ENCODE assay signal across 28 mouse cellular contexts in genomic region chr8:95799891-95800290, GRCm38 (mm10). TPM values are rescaled to one million over a fixed set of nuclear protein-coding genes. Genes with fewer than 3 reads are reported as not detected.
DNase-seq lines count a peak whose midpoint lies in the region; ATAC-seq and TF ChIP-seq lines count a peak whose summit lies in the region.
"Had no signal": no experiment of that assay in that cellular context is flagged by ENCODE, and none has a peak within 500 bp of the region (broad histone marks: within the 10 kb centered on the region; RNA-seq: fewer than 3 reads in every experiment).

No protein-coding gene starts in this region.

- no peaks in the 10 kb centered on the region for H3K27me3 ChIP-seq in thymus, adult 2 months (ENCODE audit: control insufficient read depth, insufficient read depth, low read length)
- H3K27me3 ChIP-seq in ES-Bruce4 (ENCODE audit: control insufficient read depth, insufficient read depth, low read length, poor library complexity, severe bottlenecking) = no peaks in the 10 kb centered on the region
- no peaks in the 10 kb centered on the region for H3K27me3 ChIP-seq in kidney, adult 2 months (replicated peaks; ENCODE audit: control insufficient read depth, insufficient read depth, low read length)
- H3K27me3 ChIP-seq: forebrain, embryonic 13.5 days; heart, embryonic 12.5 days; hindbrain, embryonic 12.5 days; kidney, embryonic 15.5 days; liver, embryonic 12.5 days; midbrain, embryonic 15.5 days; neural tube, embryonic 15.5 days had no signal

- no peaks in the 10 kb centered on the region for H3K36me3 ChIP-seq in thymus, adult 2 months (ENCODE audit: control insufficient read depth, insufficient read depth, low read length)
- peaks cover 52% of the 10 kb centered on the region for H3K36me3 ChIP-seq in ES-Bruce4 (ENCODE audit: control insufficient read depth, insufficient read depth, low read length, poor library complexity, severe bottlenecking)
- H3K36me3 ChIP-seq in kidney, adult 2 months (ENCODE audit: control insufficient read depth, insufficient read depth, low read length) = no peaks in the 10 kb centered on the region
- H3K36me3 ChIP-seq: midbrain, embryonic 15.5 days had no signal

- intact Hi-C loops in heart, postnatal 36 days (cut with DNase I) = no loop called here

- H3K9ac ChIP-seq in ES-Bruce4 (ENCODE audit: low read depth, poor library complexity, severe bottlenecking) = no peak overlapping the region
- H3K9ac ChIP-seq: forebrain, embryonic 13.5 days; heart, embryonic 12.5 days; hindbrain, embryonic 12.5 days; kidney, embryonic 15.5 days; liver, embryonic 12.5 days; liver, postnatal 0 days; midbrain, embryonic 15.5 days; neural tube, embryonic 15.5 days had no signal

- WGBS in thymus, adult 2 months = 57% methylated on average over 1 of the region's 1 CpGs
- 69% methylated on average over 1 of the region's 1 CpGs for WGBS in kidney, adult 2 months

- TF ChIP-seq EP300 in ES-Bruce4 (IDR thresholded peaks at IDR 0.05; ENCODE audit: insufficient read depth, low read depth, low read length) = no peak

- H3K4me3 ChIP-seq in thymus, adult 2 months (ENCODE audit: control insufficient read depth, insufficient read depth, low read length) = no peak overlapping the region
- H3K4me3 ChIP-seq in ES-Bruce4 (ENCODE audit: low read depth, low read length) = no peak overlapping the region
- no peak overlapping the region for H3K4me3 ChIP-seq in kidney, adult 2 months (ENCODE audit: insufficient read depth, low read depth, low read length)
- H3K4me3 ChIP-seq: forebrain, embryonic 13.5 days; heart, embryonic 12.5 days; hindbrain, embryonic 12.5 days; kidney, embryonic 15.5 days; liver, embryonic 12.5 days; midbrain, embryonic 15.5 days; neural tube, embryonic 15.5 days had no signal

- peak; percentile 77 for ATAC-seq in inflammation-experienced regulatory T-cells, adult 6 months
- ATAC-seq: forebrain, embryonic 13.5 days; liver, embryonic 12.5 days; liver, postnatal 0 days; midbrain, embryonic 15.5 days had no signal

- no peak for TF ChIP-seq CTCF in thymus, adult 2 months (IDR thresholded peaks at IDR 0.05; ENCODE audit: borderline replicate concordance, control insufficient read depth, extremely low read depth, insufficient read depth, low read length, poor library complexity)
- TF ChIP-seq CTCF in ES-Bruce4 (IDR thresholded peaks at IDR 0.05; ENCODE audit: low read depth, low read length) = no peak
- TF ChIP-seq CTCF in kidney, adult 2 months (conservative IDR thresholded peaks at IDR 0.05; ENCODE audit: insufficient read depth, insufficient read length, low read depth, low read length) = no peak

- peaks cover 15% of the 10 kb centered on the region for H3K4me1 ChIP-seq in thymus, adult 2 months (replicated peaks; ENCODE audit: control insufficient read depth, insufficient read depth, low read length)
- H3K4me1 ChIP-seq in ES-Bruce4 (ENCODE audit: control insufficient read depth, insufficient read depth, low read length) = peaks cover 3% of the 10 kb centered on the region
- H3K4me1 ChIP-seq in kidney, adult 2 months (ENCODE audit: control insufficient read depth, insufficient read depth, low read length) = peaks cover 4% of the 10 kb centered on the region; the same call in 1 of the 2 replicates

- peak overlapping the region; percentile 31; the same call in 1 of the 2 replicates for H3K27ac ChIP-seq in thymus, adult 2 months (ENCODE audit: control insufficient read depth, insufficient read depth, low read length)
- peak overlapping the region; percentile 19; the same call in 1 of the 2 replicates for H3K27ac ChIP-seq in ES-Bruce4 (ENCODE audit: insufficient read depth, low read length)
- H3K27ac ChIP-seq in kidney, adult 2 months (ENCODE audit: insufficient read depth, low read depth, low read length) = no peak overlapping the region
- H3K27ac ChIP-seq: forebrain, embryonic 13.5 days; hindbrain, embryonic 12.5 days; kidney, embryonic 15.5 days; liver, embryonic 12.5 days; midbrain, embryonic 15.5 days; neural tube, embryonic 15.5 days had no signal

- H3K9me3 ChIP-seq in ES-Bruce4 (replicated peaks; ENCODE audit: control insufficient read depth, insufficient read depth, low read length, poor library complexity, severe bottlenecking) = no peaks in the 10 kb centered on the region
- H3K9me3 ChIP-seq: forebrain, embryonic 13.5 days; heart, embryonic 12.5 days; hindbrain, embryonic 12.5 days; kidney, embryonic 15.5 days; liver, embryonic 12.5 days; midbrain, embryonic 15.5 days; neural tube, embryonic 15.5 days had no signal

- DNase-seq in heart, adult 11 months = peak; percentile 78
- no peak for DNase-seq in heart, postnatal 36 days
- no peak for DNase-seq in thymus, adult 2 months
- DNase-seq in thymus, postnatal 25 days = no peak
- DNase-seq in urinary bladder, postnatal 25 days (ENCODE audit: low spot score) = no peak
- DNase-seq in kidney, adult 2 months = no peak
- DNase-seq: adrenal gland, adult 2 months; adrenal gland, postnatal 36 days; cerebellum, adult 18-20 months; cerebellum, postnatal 10 days; gastrocnemius, postnatal 25 days; heart, adult 18-20 months; kidney, adult 11 months; kidney, postnatal 25 days; left cerebral cortex, postnatal 4 days; liver, postnatal 0 days; lung, postnatal 36 days; retina, postnatal 1 day; right cerebral cortex, postnatal 25 days had no signal

- TF ChIP-seq POLR2A in thymus, adult 2 months (IDR thresholded peaks at IDR 0.05; ENCODE audit: control insufficient read depth, extremely low read depth, insufficient read depth, low read length, poor library complexity) = no peak
- TF ChIP-seq POLR2A in ES-Bruce4 (IDR thresholded peaks at IDR 0.05; ENCODE audit: insufficient read depth, low read length) = no peak
- no peak for TF ChIP-seq POLR2A in kidney, adult 2 months (IDR thresholded peaks at IDR 0.05; ENCODE audit: low read depth, low read length)

RNA-seq across cellular contexts. Expression of gene Cnot1, which starts 7.4 kb away (rescaled TPM):
- total RNA-seq in heart, postnatal 36 days (2021) = 100 to 1,000 TPM; 119 to 124 TPM
- polyA plus RNA-seq in thymus, adult 2 months (2012; rRNA removed) = 229 and 247 TPM in 2 replicates
- 465 and 478 TPM in 2 replicates for polyA plus RNA-seq in ES-Bruce4 (2011; ENCODE audit: insufficient read depth, insufficient read length, low read depth, missing spikeins)
- 10 to 100 TPM; 88.9 to 95.1 (median 94.7) TPM for polyA plus RNA-seq in inflammation-experienced regulatory T-cells, adult 6 months (2017; shearing (Covaris generic))
- 57.4 and 71.4 TPM in 2 replicates for polyA plus RNA-seq in kidney, adult 2 months (2012; rRNA removed)

RNA-seq across cellular contexts. Expression of gene Sap18b, which starts 25.3 kb away (rescaled TPM):
- 10 to 100 TPM; 87.1 to 90.7 TPM for total RNA-seq in heart, postnatal 36 days (2021)
- polyA plus RNA-seq in thymus, adult 2 months (2012; rRNA removed) = 30.9 and 43.4 TPM in 2 replicates
- 150 and 169 TPM in 2 replicates for polyA plus RNA-seq in ES-Bruce4 (2011; ENCODE audit: insufficient read depth, insufficient read length, low read depth, missing spikeins)
- polyA plus RNA-seq in inflammation-experienced regulatory T-cells, adult 6 months (2017; shearing (Covaris generic)) = 100 to 1,000 TPM; 257 to 291 (median 281) TPM
- 43.8 and 76.7 TPM in 2 replicates for polyA plus RNA-seq in kidney, adult 2 months (2012; rRNA removed)

RNA-seq across cellular contexts. Expression of gene Slc38a7, which starts 53.4 kb away (rescaled TPM):
- 10 to 100 TPM; 11.4 to 12.0 TPM for total RNA-seq in heart, postnatal 36 days (2021)
- polyA plus RNA-seq in thymus, adult 2 months (2012; rRNA removed) = 21.9 and 26.8 TPM in 2 replicates
- 21.6 and 23.0 TPM in 2 replicates for polyA plus RNA-seq in ES-Bruce4 (2011; ENCODE audit: insufficient read depth, insufficient read length, low read depth, missing spikeins)
- polyA plus RNA-seq in inflammation-experienced regulatory T-cells, adult 6 months (2017; shearing (Covaris generic)) = 1 to 10 TPM; 4.1 to 9.2 (median 6.9) TPM
- 22.3 and 24.7 TPM in 2 replicates for polyA plus RNA-seq in kidney, adult 2 months (2012; rRNA removed)
